Mouse (Mus musculus) lung, embryonic 15.5 days (tissue): ENCODE data around the gene Acads. TPM values are rescaled to one million over a fixed set of nuclear protein-coding genes. Genes with fewer than 3 reads are reported as not detected.

ENCODE experiments used
- ATAC-seq: fragments of 200-750 bp; cut with Nextera tagmentation; 2 replicates; pipeline ENCODE4 v1.8.0; 2017; ENCODE audit warnings: moderate number of reproducible peaks, borderline replicate concordance; ENCODE audit not compliant: low FRiP score, low TSS enrichment; ENCODE audit errors: extremely low read depth
- H3K27ac ChIP-seq: fragments of 300-500 bp; sonication (generic); 2 replicates; pipeline ENCODE4 v1.5.1; 2015; ENCODE audit warnings: moderate library complexity, mild to moderate bottlenecking, inconsistent platforms
- H3K27me3 ChIP-seq: fragments of 300-500 bp; sonication (generic); 2 replicates; pipeline ENCODE4 v1.6.1; 2015; ENCODE audit warnings: inconsistent platforms
- H3K36me3 ChIP-seq: fragments of 300-500 bp; sonication (generic); 2 replicates; pipeline ENCODE4 v1.6.1; 2015; ENCODE audit warnings: inconsistent platforms
- H3K4me1 ChIP-seq: fragments of 300-500 bp; sonication (generic); 2 replicates; pipeline ENCODE4 v1.6.1; 2015; ENCODE audit warnings: inconsistent platforms
- H3K4me2 ChIP-seq: fragments of 300-500 bp; sonication (generic); 2 replicates; pipeline ENCODE4 v1.6.1; 2015; ENCODE audit warnings: inconsistent platforms, mild to moderate bottlenecking, moderate library complexity
- H3K4me3 ChIP-seq: fragments of 300-500 bp; sonication (generic); 2 replicates; pipeline ENCODE4 v1.5.1; 2015; ENCODE audit warnings: mild to moderate bottlenecking, inconsistent platforms
- H3K9ac ChIP-seq: fragments of 300-500 bp; sonication (generic); 2 replicates; pipeline ENCODE4 v1.6.1; 2015; ENCODE audit warnings: inconsistent platforms
- H3K9me3 ChIP-seq: fragments of 300-500 bp; sonication (generic); 2 replicates; pipeline ENCODE4 v1.6.1; 2016; ENCODE audit warnings: inconsistent platforms
- WGBS: fragments of 180-500 bp; shearing (Covaris S2); methylation state at CpG from one replicate; pipeline ENCODE4 v1.1.7; 2015; 5-methylcytosine and 5-hydroxymethylcytosine counted together
- polyA plus RNA-seq: library from polyadenylated mRNA; unstranded; fragments of >200 nt; fragmentation: Nextera tagmentation; extraction: Ambion mirVana; gene quantifications from 2 replicates; pipeline ENCODE4 v1.2.1, GENCODE M21; 2015

Acads gene
- polyA plus RNA-seq, 1 experiment from 2014 or later, result 76.3 TPM

DNA sequence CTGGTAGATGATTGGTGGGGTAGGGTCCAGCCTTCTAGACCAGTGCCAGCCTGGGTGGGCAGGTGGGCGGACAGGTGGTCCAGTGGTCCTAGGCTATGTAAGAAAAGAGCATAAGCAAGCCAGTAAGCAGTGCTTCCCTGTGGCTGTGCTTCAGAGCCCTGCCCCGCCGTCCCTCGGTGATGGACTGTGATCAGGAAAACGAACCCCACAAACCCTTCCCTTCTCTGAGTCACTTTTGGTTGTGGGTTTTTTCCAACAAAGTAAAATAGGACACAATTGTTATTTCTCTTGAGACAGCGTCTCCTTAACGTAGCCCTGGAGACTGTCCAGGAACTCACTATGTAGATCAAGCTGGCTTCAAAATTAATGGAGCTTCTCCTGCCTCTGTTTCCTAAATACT lies 55.8 kb downstream of the Acads start:
- no peak overlapping the region for H3K4me3 ChIP-seq
- H3K4me2 ChIP-seq, result no peak overlapping the region
- H3K36me3 ChIP-seq, result no peaks in the 10 kb centered on the region
- H3K27ac ChIP-seq, result no peak overlapping the region
- H3K27me3 ChIP-seq, result no peaks in the 10 kb centered on the region
- H3K4me1 ChIP-seq, result no peaks in the 10 kb centered on the region
- ATAC-seq, result no peak
- H3K9ac ChIP-seq, result no peak overlapping the region
- 89% methylated on average over 7 of the region's 7 CpGs for WGBS
- H3K9me3 ChIP-seq, result no peaks in the 10 kb centered on the region

- Histone ChIP-seq H3K9ac (no peak overlapping the region), H3K27ac (no peak overlapping the region), H3K4me1 (no peaks in the 10 kb centered on the region), H3K4me3 (no peak overlapping the region), H3K27me3 (no peaks in the 10 kb centered on the region), H3K9me3 (no peaks in the 10 kb centered on the region), H3K4me2 (no peak overlapping the region), H3K36me3 (no peaks in the 10 kb centered on the region)
- ATAC-seq, result no peak
- 75% methylated on average over 1 of the region's 1 CpGs for WGBS
Observed at GRCm38 (mm10) chr5:115062566-115062965, 56.6 kb downstream of the Acads start.

- Histone ChIP-seq H3K36me3 (no peaks in the 10 kb centered on the region), H3K27me3 (no peaks in the 10 kb centered on the region), H3K9me3 (no peaks in the 10 kb centered on the region), H3K9ac (no peak overlapping the region), H3K4me1 (no peaks in the 10 kb centered on the region), H3K4me3 (no peak overlapping the region), H3K27ac (no peak overlapping the region), H3K4me2 (no peak overlapping the region)
- no peak for ATAC-seq
- 89% methylated on average over 3 of the region's 3 CpGs for WGBS
Observed at GRCm38 (mm10) chr5:115060977-115061376, 58.2 kb downstream of the Acads start.

Other genes starting within 250 kb of the Acads start
- 6.2 and 9.2 TPM in 2 replicates for gene Oasl2, start 222.4 kb downstream of the Acads start, polyA plus RNA-seq
- 0.70 and 1.2 TPM in 2 replicates for gene Oasl1, start 196.1 kb downstream of the Acads start, polyA plus RNA-seq
- 47.1 and 49.3 TPM in 2 replicates for gene 2210016L21Rik, start 177.2 kb downstream of the Acads start, polyA plus RNA-seq
- gene Hnf1a, start 148.3 kb downstream of the Acads start, polyA plus RNA-seq, result 0.15 TPM in 1 of 2 replicates, not detected in the other
- gene Sppl3, start 108.2 kb downstream of the Acads start, polyA plus RNA-seq, result 19.0 and 25.2 TPM in 2 replicates
- gene Gm10401, start 21.1 kb downstream of the Acads start, polyA plus RNA-seq, result 26.9 and 32.3 TPM in 2 replicates
- 39.9 and 41.0 TPM in 2 replicates for gene Unc119b, start 15.6 kb upstream of the Acads start, polyA plus RNA-seq
- 75.4 and 77.0 TPM in 2 replicates for gene Mlec, start 38.8 kb upstream of the Acads start, polyA plus RNA-seq
- 1.4 and 2.1 TPM in 2 replicates for gene Cabp1, start 75.0 kb upstream of the Acads start, polyA plus RNA-seq
- 105 and 112 TPM in 2 replicates for gene Pop5, start 116.5 kb upstream of the Acads start, polyA plus RNA-seq
- gene Rnf10, start 153.6 kb upstream of the Acads start, polyA plus RNA-seq, result 141 and 150 TPM in 2 replicates
- gene Coq5, start 160.3 kb upstream of the Acads start, polyA plus RNA-seq, result 37.6 and 40.4 TPM in 2 replicates
- 1,439 and 1,513 TPM in 2 replicates for gene Dynll1, start 181.7 kb upstream of the Acads start, polyA plus RNA-seq
- gene Srsf9, start 207.8 kb upstream of the Acads start, polyA plus RNA-seq, result 262 and 286 TPM in 2 replicates
- 20.7 and 24.2 TPM in 2 replicates for gene Gatc, start 221.8 kb upstream of the Acads start, polyA plus RNA-seq
- gene Triap1, start 221.9 kb upstream of the Acads start, polyA plus RNA-seq, result 65.4 and 66.0 TPM in 2 replicates
- gene Cox6a1, start 229.6 kb upstream of the Acads start, polyA plus RNA-seq, result 891 and 915 TPM in 2 replicates